Mouse (Mus musculus): Measurements from ENCODE around the gene Etnk2.
"Not testable (repeated sequence)": the region's sequence is repeated elsewhere in the genome, so short reads cannot be mapped to it uniquely, and the experiment has no call there.

Etnk2 gene

GRCm38 (mm10) chr1:133363276-133364021 lies at the start of gene Etnk2:
Etnk2 (plus strand) TSS chr1:133363572.
- DNase-seq (ENCODE audit: inconsistent ontology term): peak; percentile 85

- DNase-seq (ENCODE audit: inconsistent ontology term): no peak
Measured at GRCm38 (mm10) chr1:133314364-133314763, 49.0 kb upstream of the Etnk2 start.

DNA sequence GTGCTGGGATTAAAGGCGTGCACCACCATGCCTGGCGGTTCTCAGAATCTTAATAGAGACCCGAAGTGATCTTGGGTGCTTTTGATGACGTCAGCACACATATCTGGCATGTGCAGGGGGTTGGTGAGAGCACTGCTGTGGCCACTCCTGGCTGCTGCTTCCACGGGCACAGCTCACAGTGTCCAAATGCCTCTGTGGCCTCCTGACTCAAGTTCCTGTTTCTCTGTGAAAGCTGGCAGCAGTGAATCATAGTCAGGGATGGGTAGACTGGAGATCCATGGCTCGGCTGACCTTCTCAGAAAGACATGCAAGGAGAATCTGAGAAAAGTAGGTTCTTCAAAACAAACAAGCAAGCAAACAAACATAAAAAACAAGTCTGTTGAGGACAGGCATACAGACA lies 47.6 kb upstream of the Etnk2 start:
- no peak for DNase-seq (ENCODE audit: inconsistent ontology term)

- no peak for DNase-seq (ENCODE audit: inconsistent ontology term)
Measured at GRCm38 (mm10) chr1:133316577-133316976, 46.8 kb upstream of the Etnk2 start.

DNA sequence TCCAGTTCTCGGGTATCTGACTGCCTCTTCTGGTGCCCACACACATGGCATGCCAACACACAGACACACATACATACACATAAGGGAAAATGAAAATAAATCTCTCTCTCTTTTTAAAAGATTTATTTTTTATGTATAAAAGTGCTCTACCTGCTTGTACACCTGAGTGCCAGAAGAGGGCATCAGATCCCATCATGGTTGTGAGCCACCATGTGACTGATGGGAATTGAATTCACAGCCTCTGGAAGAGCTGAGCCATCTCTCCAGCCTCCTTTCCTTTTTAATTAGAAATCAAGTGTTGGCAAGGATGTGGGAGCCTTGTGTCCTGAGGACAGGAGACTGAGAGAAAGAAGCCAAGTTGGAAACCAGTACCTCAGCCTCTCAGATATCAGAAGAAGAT lies 46.2 kb upstream of the Etnk2 start:
- DNase-seq (ENCODE audit: inconsistent ontology term): no peak

- no peak for DNase-seq (ENCODE audit: inconsistent ontology term)
Measured at GRCm38 (mm10) chr1:133321267-133321925, 42.0 kb upstream of the Etnk2 start, which contains the start of gene Kiss1. Kiss1 (plus strand) TSS chr1:133321875.

- DNase-seq (ENCODE audit: inconsistent ontology term): no peak
Measured at GRCm38 (mm10) chr1:133323333-133323732, 40.0 kb upstream of the Etnk2 start.

DNA sequence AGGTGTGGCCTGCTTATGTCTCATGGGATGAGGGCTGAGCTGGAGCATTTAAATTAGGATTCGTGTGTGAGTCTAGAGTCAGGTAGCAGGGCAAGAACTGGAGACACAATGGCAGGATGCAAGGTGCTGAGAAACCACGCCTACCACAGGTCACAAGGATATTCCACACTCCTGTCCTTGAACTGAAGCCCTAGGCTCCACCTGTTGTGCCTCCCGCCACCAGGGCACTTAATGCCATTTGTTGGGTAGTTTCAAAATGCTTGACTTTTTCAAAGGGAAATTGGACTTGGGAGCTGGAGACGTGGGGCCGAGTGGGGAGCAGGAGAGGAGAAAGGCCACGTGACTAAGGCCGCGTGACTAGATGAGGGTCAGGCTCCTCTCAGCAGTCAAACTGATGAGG lies 37.4 kb upstream of the Etnk2 start:
- no peak for DNase-seq (ENCODE audit: inconsistent ontology term)

DNA sequence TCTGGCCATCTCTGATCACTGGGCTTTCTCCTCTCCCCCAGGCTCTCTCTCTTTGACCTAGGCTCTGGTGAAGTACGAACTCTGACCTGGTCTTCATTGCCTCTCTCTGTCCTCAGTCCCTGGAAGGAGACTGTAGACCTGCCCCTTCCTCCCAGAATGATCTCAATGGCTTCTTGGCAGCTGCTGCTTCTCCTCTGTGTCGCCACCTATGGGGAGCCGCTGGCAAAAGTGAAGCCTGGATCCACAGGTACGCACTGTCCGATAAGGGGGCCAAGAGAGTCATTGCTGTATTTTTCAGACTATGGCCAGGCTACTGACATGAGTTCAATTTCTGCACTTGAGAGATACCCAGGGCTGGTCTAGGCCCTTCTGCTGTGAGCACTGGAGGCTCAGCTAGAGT lies 36.3 kb upstream of the Etnk2 start:
- no peak for DNase-seq (ENCODE audit: inconsistent ontology term)

DNA sequence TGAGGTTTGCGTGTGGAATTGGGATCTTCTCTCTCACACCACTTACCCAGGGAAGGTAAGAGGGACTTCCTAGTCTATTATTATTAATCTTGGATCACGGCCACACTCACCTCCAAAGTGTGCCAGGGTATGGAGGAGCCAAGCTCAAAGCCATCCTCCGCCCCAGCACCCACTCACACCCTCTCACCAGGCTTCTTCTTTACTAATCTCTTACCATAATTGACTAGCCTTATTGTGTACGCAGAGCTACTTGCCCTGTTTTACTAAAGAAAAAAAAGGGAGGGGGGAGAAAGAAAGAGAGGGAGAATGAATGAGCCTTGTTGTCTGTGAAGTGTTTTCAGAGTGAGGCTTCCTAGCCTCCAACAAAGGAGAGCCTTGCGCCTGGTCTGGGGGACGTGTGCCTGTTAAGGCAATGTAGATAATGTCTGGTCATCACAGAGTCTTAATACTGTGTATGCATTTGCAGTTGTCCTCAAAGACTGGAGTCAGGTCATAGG lies 35.0 kb upstream of the Etnk2 start:
- no peak for DNase-seq (ENCODE audit: inconsistent ontology term)

GRCm38 (mm10) chr1:133328896-133329637 lies 34.3 kb upstream of the Etnk2 start:
- peak; percentile 17 for DNase-seq (ENCODE audit: inconsistent ontology term)

DNA sequence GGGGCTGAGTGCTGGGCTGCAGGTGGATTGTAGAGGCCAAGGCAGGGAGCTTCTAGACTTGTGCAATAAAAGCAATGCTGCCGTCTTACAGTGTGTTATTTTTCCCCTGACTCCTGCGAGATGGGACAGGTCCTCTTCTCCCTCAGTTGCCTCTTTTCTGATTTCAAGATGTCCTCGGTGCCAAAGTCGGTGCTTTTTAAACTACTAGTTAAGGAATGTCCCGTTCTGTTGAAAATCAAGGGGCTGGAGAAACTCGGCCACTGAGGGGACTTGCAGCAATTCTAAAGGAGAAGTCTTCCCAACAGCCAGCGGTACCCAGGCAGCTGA lies 33.8 kb upstream of the Etnk2 start:
- DNase-seq (ENCODE audit: inconsistent ontology term): no peak

DNA sequence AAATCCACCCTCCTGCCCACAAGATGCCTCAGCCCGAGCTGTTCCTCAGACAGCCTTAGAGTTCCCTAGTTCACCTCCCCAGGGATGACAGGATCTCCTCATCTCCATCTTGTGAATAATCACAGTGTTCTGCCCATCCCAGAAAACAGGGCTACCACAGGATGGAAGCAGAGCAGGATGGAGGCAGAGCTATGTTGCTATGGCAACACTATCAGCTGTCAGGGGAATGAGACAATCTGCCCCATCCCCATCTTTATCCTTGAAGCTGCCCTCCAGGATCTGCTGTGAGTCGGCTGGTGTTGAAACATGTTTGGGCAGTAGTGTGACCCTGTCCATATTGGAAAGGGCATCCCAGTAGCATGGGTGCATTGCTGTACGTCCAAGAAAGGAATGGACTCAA lies 32.2 kb upstream of the Etnk2 start:
- no peak for DNase-seq (ENCODE audit: inconsistent ontology term)

GRCm38 (mm10) chr1:133332656-133333430 lies 30.5 kb upstream of the Etnk2 start:
- no peak for DNase-seq (ENCODE audit: inconsistent ontology term)

DNA sequence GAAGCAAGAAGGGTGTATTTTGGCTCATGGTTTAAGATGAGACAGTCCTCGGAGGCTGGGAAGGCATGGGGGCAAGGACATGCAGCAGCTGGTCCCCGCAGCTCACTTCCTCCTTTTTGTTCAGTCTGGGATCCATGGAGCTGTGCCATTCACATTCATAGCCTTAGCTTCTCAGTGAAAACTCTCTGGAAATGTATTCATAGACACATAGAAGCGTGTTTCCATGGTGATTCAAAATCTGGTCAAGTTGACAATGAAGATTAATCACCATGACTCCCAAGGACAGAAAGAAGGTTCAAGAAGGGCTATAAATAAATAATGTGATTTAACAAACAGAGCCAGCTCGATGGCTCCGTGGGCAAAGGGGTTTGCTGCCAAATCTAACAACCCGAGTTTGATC lies 29.4 kb upstream of the Etnk2 start:
- DNase-seq (ENCODE audit: inconsistent ontology term): no peak

DNA sequence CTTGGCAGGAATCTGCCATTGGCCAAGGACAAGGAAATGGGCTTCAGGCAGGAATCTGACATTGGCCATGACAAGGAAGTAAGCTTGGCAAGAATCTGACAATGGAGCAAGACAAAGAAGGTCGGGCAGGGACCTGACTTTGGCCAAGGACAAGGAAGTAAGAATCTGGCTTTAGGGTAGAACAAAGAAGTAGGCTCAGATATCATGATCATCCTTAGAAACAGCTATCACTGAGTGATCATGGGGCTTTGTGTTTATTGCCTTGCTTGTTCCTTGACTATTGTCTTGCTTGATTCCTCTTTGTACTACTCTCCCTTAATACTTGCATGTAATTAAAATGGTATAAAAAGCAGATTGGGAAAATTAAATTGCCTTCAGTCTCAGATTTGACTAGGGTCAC lies 23.0 kb upstream of the Etnk2 start:
- not testable (repeated sequence) for DNase-seq (ENCODE audit: inconsistent ontology term)

DNA sequence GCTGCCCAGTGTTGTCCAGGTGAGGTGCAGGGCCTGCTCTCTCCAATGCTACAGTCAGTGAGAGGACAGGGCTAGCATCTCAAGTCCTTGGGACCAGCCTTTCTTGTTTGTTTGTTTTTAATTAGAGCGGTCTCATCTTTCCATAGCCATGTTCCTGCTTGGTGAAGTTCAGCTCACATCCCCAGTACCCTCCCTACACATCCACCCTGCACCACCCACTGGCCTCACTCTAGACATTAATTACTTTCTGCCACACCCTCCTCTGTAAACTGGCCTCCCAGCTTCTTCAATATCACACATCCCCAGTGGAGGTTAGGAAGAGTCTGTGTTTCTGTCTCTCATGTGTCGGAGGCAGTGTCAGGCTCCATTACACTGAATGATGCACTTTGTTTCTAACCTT lies 19.0 kb upstream of the Etnk2 start:
- DNase-seq (ENCODE audit: inconsistent ontology term): no peak

GRCm38 (mm10) chr1:133346531-133346930 lies 16.8 kb upstream of the Etnk2 start:
- no peak for DNase-seq (ENCODE audit: inconsistent ontology term)

DNA sequence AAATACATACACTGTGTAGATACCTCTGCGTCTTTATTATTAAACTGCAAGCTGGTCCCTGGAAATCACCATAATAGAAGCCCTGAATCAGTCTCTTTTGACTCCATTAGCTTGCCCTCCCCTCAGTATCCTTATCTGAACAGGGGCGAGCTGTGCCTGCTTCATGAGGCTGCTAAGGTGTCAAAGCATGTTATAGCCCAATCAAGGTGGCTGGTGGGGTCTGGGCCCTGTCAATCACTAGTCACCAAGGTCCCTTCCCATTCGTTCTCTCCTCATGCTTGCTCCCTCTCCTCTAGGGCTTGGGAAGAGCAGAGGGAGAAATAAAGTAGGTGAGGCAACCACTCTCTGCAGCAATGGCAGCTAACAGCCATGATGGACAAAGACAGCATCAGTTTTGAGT lies 16.1 kb upstream of the Etnk2 start:
- DNase-seq (ENCODE audit: inconsistent ontology term): no peak

- no peak for DNase-seq (ENCODE audit: inconsistent ontology term)
Measured at GRCm38 (mm10) chr1:133347693-133348520, 15.5 kb upstream of the Etnk2 start.

DNA sequence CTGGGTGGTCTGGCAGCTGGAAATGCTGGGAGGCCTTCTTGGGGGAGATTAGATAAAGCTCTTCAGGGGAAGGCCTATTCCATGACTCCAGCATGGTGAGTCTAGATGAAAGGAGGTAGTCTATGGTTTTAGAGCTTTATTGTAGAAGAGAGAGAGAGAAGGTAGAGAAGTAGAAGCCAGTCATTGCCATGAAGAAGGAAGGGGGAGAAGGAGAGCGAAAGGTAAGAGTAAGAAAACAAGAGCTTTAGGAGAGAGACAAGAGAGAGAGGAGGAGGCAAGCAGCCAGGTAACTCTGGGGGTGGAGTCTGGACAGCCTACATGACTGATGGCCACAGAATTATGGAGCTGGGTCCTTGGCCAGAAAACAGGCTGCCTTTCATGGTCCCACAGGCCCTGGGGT lies 13.2 kb upstream of the Etnk2 start, which contains the start of gene Ren1:
Ren1 (plus strand) TSS at position 301 of the 400 bp plus-strand sequence.
- no peak for DNase-seq (ENCODE audit: inconsistent ontology term)

Data from Muller cell, postnatal 12 days (primary cell).